21 mouse cellular contexts compared by ENCODE assay signal in genomic region chr8:115333972-115334371, GRCm38 (mm10).
DNase-seq lines count a peak whose midpoint lies in the region; ATAC-seq and TF ChIP-seq lines count a peak whose summit lies in the region.
"Had no signal": no experiment of that assay in that cellular context is flagged by ENCODE, and none has a peak within 500 bp of the region (broad histone marks: within the 10 kb centered on the region; RNA-seq: fewer than 3 reads in every experiment).

No protein-coding gene starts in this region.

- no peaks in the 10 kb centered on the region for H3K27me3 ChIP-seq in heart, embryonic 16.5 days (ENCODE audit: control insufficient read depth, insufficient read depth, low read length)
- H3K27me3 ChIP-seq: hindbrain, embryonic 15.5 days; intestine, embryonic 15.5 days; neural tube, embryonic 15.5 days had no signal

- H3K9me3 ChIP-seq in heart, embryonic 16.5 days (replicated peaks; ENCODE audit: control insufficient read depth, low read length): 0 out of 2 replicates have a peak, but pooled peaks cover 3% of the 10 kb centered on the region
- H3K9me3 ChIP-seq: hindbrain, embryonic 15.5 days; intestine, embryonic 15.5 days; neural tube, embryonic 15.5 days had no signal

- intact Hi-C loops in heart, postnatal 14 days (cut with DNase I): no loop called here

- TF ChIP-seq CTCF in embryonic fibroblast, embryonic 13.5 days (IDR thresholded peaks at IDR 0.05; ENCODE audit: borderline replicate concordance, insufficient read depth, low read length): no peak

- TF ChIP-seq POLR2A in embryonic fibroblast, embryonic 13.5 days (IDR thresholded peaks at IDR 0.05; ENCODE audit: low read depth, low read length): no peak

- ATAC-seq in heart, embryonic 16.5 days (replicated peaks; ENCODE audit: extremely low read depth, insufficient read depth, low FRiP score): 0 out of 2 replicates have a peak, but pooled peaks have one; percentile 28
- ATAC-seq: forebrain, embryonic 14.5 days; intestine, embryonic 15.5 days had no signal

- H3K36me3 ChIP-seq in heart, embryonic 16.5 days (ENCODE audit: control insufficient read depth, insufficient read depth): no peaks in the 10 kb centered on the region
- H3K36me3 ChIP-seq: hindbrain, embryonic 15.5 days; intestine, embryonic 15.5 days; neural tube, embryonic 15.5 days had no signal

- H3K27ac ChIP-seq in heart, embryonic 16.5 days (ENCODE audit: low read length): no peak overlapping the region
- peak overlapping the region; percentile 95 for H3K27ac ChIP-seq in embryonic fibroblast, embryonic 13.5 days (ENCODE audit: insufficient read depth, low read length)
- H3K27ac ChIP-seq: hindbrain, embryonic 15.5 days; intestine, embryonic 15.5 days; neural tube, embryonic 15.5 days had no signal

- 37% methylated on average over 3 of the region's 3 CpGs for WGBS in heart, embryonic 16.5 days

- no peak overlapping the region for H3K4me3 ChIP-seq in heart, embryonic 16.5 days (ENCODE audit: low read length)
- no peak overlapping the region for H3K4me3 ChIP-seq in embryonic fibroblast, embryonic 13.5 days (ENCODE audit: insufficient read depth, low read length)
- H3K4me3 ChIP-seq: erythroblast, embryonic 14.5 days; hindbrain, embryonic 15.5 days; intestine, embryonic 15.5 days; neural tube, embryonic 15.5 days had no signal

- no peak overlapping the region for H3K9ac ChIP-seq in heart, embryonic 16.5 days (ENCODE audit: low read length)
- H3K9ac ChIP-seq: hindbrain, embryonic 15.5 days; intestine, embryonic 15.5 days; neural tube, embryonic 15.5 days had no signal

- peaks cover 2% of the 10 kb centered on the region; the same call in 1 of the 2 replicates for H3K4me1 ChIP-seq in heart, embryonic 16.5 days (ENCODE audit: control insufficient read depth, insufficient read depth, low read length)
- H3K4me1 ChIP-seq in embryonic fibroblast, embryonic 13.5 days (ENCODE audit: control insufficient read depth, insufficient read depth, low read length): peaks cover 5% of the 10 kb centered on the region; the same call in 1 of the 2 replicates
- H3K4me1 ChIP-seq: hindbrain, embryonic 15.5 days; intestine, embryonic 15.5 days; neural tube, embryonic 15.5 days had no signal

- H3K4me2 ChIP-seq in heart, embryonic 16.5 days (ENCODE audit: low read depth, low read length): no peak overlapping the region
- H3K4me2 ChIP-seq: heart, embryonic 11.5 days; hindbrain, embryonic 15.5 days; intestine, embryonic 15.5 days; neural tube, embryonic 15.5 days had no signal

- DNase-seq in cerebellum, adult 18-20 months: peak; percentile 15 to 17
- DNase-seq in cerebellum, postnatal 14 days: no peak
- no peak for DNase-seq in heart, postnatal 14 days
- peak; percentile 59 for DNase-seq in 3134 (ENCODE audit: extremely low read depth, insufficient read length, low spot score)
- DNase-seq in layer of hippocampus, postnatal 14 days (ENCODE audit: low spot score in 2 of 2): no peak
- DNase-seq in ovary, postnatal 36 days (ENCODE audit: low spot score): no peak
- DNase-seq: adrenal gland, postnatal 36 days; heart, postnatal 36 days; kidney, postnatal 36 days; liver; lung, postnatal 14 days; midbrain, embryonic 14.5 days; thymus, postnatal 36 days had no signal

Comparison
In these comparisons a context has a peak if more than half of its experiments do, and no peak if none do; other contexts are left out.
1. DNase-seq: peak in cerebellum, adult 18-20 months (2 of 2) and 3134 (single experiment); none in cerebellum, postnatal 14 days (0 of 2), heart, postnatal 14 days (0 of 2), layer of hippocampus, postnatal 14 days (0 of 2) and ovary, postnatal 36 days (single experiment).